Mouse (Mus musculus): ENCODE measurements around the gene Epha1. TPM values are rescaled to one million over a fixed set of nuclear protein-coding genes. Genes with fewer than 3 reads are reported as not detected.

Epha1 gene
- polyA plus RNA-seq, 1 experiment from 2014 or later: 4.3 TPM

- no peaks in the 10 kb centered on the region for H3K27me3 ChIP-seq (replicated peaks; ENCODE audit: control insufficient read depth, insufficient read depth, low read length)
- 75% methylated on average over 5 of the region's 5 CpGs for WGBS
- no peak overlapping the region for H3K4me2 ChIP-seq (ENCODE audit: low read depth, low read length)
- no peak for DNase-seq (ENCODE audit: low spot score)
- H3K4me3 ChIP-seq (ENCODE audit: low read depth, low read length): no peak overlapping the region
- H3K9me3 ChIP-seq (ENCODE audit: control insufficient read depth, low read length): no peaks in the 10 kb centered on the region
- H3K4me1 ChIP-seq (ENCODE audit: control insufficient read depth, insufficient read depth, low read length): peaks cover 16% of the 10 kb centered on the region
- no peak overlapping the region for H3K27ac ChIP-seq (replicated peaks; ENCODE audit: low read depth, low read length)
- H3K9ac ChIP-seq (ENCODE audit: low read depth, low read length): no peak overlapping the region
- no peak for ATAC-seq (ENCODE audit: low read depth)
- no peaks in the 10 kb centered on the region for H3K36me3 ChIP-seq (ENCODE audit: control insufficient read depth, insufficient read depth, low read length)
Measured at GRCm38 (mm10) chr6:42377280-42377679, 4.2 kb upstream of the Epha1 start.

- 69% methylated on average over 6 of the region's 6 CpGs for WGBS
- no peaks in the 10 kb centered on the region for H3K36me3 ChIP-seq (ENCODE audit: control insufficient read depth, insufficient read depth, low read length)
- H3K9me3 ChIP-seq (ENCODE audit: control insufficient read depth, low read length): no peaks in the 10 kb centered on the region
- H3K4me3 ChIP-seq (ENCODE audit: low read depth, low read length): no peak overlapping the region
- no peak for ATAC-seq (ENCODE audit: low read depth)
- H3K4me2 ChIP-seq (ENCODE audit: low read depth, low read length): no peak overlapping the region
- peaks cover 18% of the 10 kb centered on the region for H3K4me1 ChIP-seq (ENCODE audit: control insufficient read depth, insufficient read depth, low read length)
- DNase-seq (ENCODE audit: low spot score): no peak
- no peaks in the 10 kb centered on the region for H3K27me3 ChIP-seq (replicated peaks; ENCODE audit: control insufficient read depth, insufficient read depth, low read length)
- no peak overlapping the region for H3K27ac ChIP-seq (replicated peaks; ENCODE audit: low read depth, low read length)
- H3K9ac ChIP-seq (ENCODE audit: low read depth, low read length): no peak overlapping the region
Measured at GRCm38 (mm10) chr6:42376504-42377019, 3.5 kb upstream of the Epha1 start.

GRCm38 (mm10) chr6:42376016-42376415 is 2.9 kb upstream of the Epha1 start:
- peaks cover 18% of the 10 kb centered on the region for H3K4me1 ChIP-seq (ENCODE audit: control insufficient read depth, insufficient read depth, low read length)
- no peak overlapping the region for H3K4me2 ChIP-seq (ENCODE audit: low read depth, low read length)
- H3K9me3 ChIP-seq (ENCODE audit: control insufficient read depth, low read length): no peaks in the 10 kb centered on the region
- ATAC-seq (ENCODE audit: low read depth): no peak
- H3K4me3 ChIP-seq (ENCODE audit: low read depth, low read length): no peak overlapping the region
- H3K36me3 ChIP-seq (ENCODE audit: control insufficient read depth, insufficient read depth, low read length): no peaks in the 10 kb centered on the region
- no peaks in the 10 kb centered on the region for H3K27me3 ChIP-seq (replicated peaks; ENCODE audit: control insufficient read depth, insufficient read depth, low read length)
- H3K9ac ChIP-seq (ENCODE audit: low read depth, low read length): no peak overlapping the region
- 39% methylated on average over 4 of the region's 4 CpGs for WGBS
- DNase-seq (ENCODE audit: low spot score): no peak
- H3K27ac ChIP-seq (replicated peaks; ENCODE audit: low read depth, low read length): no peak overlapping the region

- ATAC-seq (ENCODE audit: low read depth) (no peak), DNase-seq (ENCODE audit: low spot score) (no peak)
- no peak overlapping the region for H3K4me3 ChIP-seq (ENCODE audit: low read depth, low read length)
- no peaks in the 10 kb centered on the region for H3K9me3 ChIP-seq (ENCODE audit: control insufficient read depth, low read length)
- H3K36me3 ChIP-seq (ENCODE audit: control insufficient read depth, insufficient read depth, low read length): no peaks in the 10 kb centered on the region
- no peak overlapping the region for H3K4me2 ChIP-seq (ENCODE audit: low read depth, low read length)
- peaks cover 18% of the 10 kb centered on the region for H3K4me1 ChIP-seq (ENCODE audit: control insufficient read depth, insufficient read depth, low read length)
- no peak overlapping the region for H3K9ac ChIP-seq (ENCODE audit: low read depth, low read length)
- 71% methylated on average over 2 of the region's 2 CpGs for WGBS
- H3K27ac ChIP-seq (replicated peaks; ENCODE audit: low read depth, low read length): no peak overlapping the region
- H3K27me3 ChIP-seq (replicated peaks; ENCODE audit: control insufficient read depth, insufficient read depth, low read length): no peaks in the 10 kb centered on the region
Measured at GRCm38 (mm10) chr6:42375131-42375530, 2.1 kb upstream of the Epha1 start.

- H3K4me3 ChIP-seq (ENCODE audit: low read depth, low read length): no peak overlapping the region
- 51% methylated on average over 4 of the region's 4 CpGs for WGBS
- H3K27me3 ChIP-seq (replicated peaks; ENCODE audit: control insufficient read depth, insufficient read depth, low read length): no peaks in the 10 kb centered on the region
- ATAC-seq (ENCODE audit: low read depth) (peak; percentile 15; the same call in 1 of the 2 replicates), DNase-seq (ENCODE audit: low spot score) (peak; percentile 77)
- peaks cover 21% of the 10 kb centered on the region for H3K4me1 ChIP-seq (ENCODE audit: control insufficient read depth, insufficient read depth, low read length)
- no peak overlapping the region for H3K9ac ChIP-seq (ENCODE audit: low read depth, low read length)
- no peaks in the 10 kb centered on the region for H3K9me3 ChIP-seq (ENCODE audit: control insufficient read depth, low read length)
- no peaks in the 10 kb centered on the region for H3K36me3 ChIP-seq (ENCODE audit: control insufficient read depth, insufficient read depth, low read length)
- H3K4me2 ChIP-seq (ENCODE audit: low read depth, low read length): no peak overlapping the region
- H3K27ac ChIP-seq (replicated peaks; ENCODE audit: low read depth, low read length): no peak overlapping the region
Measured at GRCm38 (mm10) chr6:42374701-42375100, 1.6 kb upstream of the Epha1 start.

- peak overlapping the region; percentile 15; the same call in 1 of the 2 replicates for H3K27ac ChIP-seq (replicated peaks; ENCODE audit: low read depth, low read length)
- H3K36me3 ChIP-seq (ENCODE audit: control insufficient read depth, insufficient read depth, low read length): no peaks in the 10 kb centered on the region
- H3K4me3 ChIP-seq (ENCODE audit: low read depth, low read length): peak overlapping the region; percentile 61
- DNase-seq (ENCODE audit: low spot score): no peak
- no peaks in the 10 kb centered on the region for H3K27me3 ChIP-seq (replicated peaks; ENCODE audit: control insufficient read depth, insufficient read depth, low read length)
- no peaks in the 10 kb centered on the region for H3K9me3 ChIP-seq (ENCODE audit: control insufficient read depth, low read length)
- 39% methylated on average over 7 of the region's 7 CpGs for WGBS
- peaks cover 21% of the 10 kb centered on the region for H3K4me1 ChIP-seq (ENCODE audit: control insufficient read depth, insufficient read depth, low read length)
- ATAC-seq (ENCODE audit: low read depth): peak; percentile 5; the same call in 1 of the 2 replicates
- H3K9ac ChIP-seq (ENCODE audit: low read depth, low read length): peak overlapping the region; percentile 69
- H3K4me2 ChIP-seq (ENCODE audit: low read depth, low read length): peak overlapping the region; percentile 97
Measured at GRCm38 (mm10) chr6:42373669-42374430, 782 bp upstream of the Epha1 start.

GRCm38 (mm10) chr6:42372421-42372815 is 650 bp downstream of the Epha1 start:
- H3K27ac ChIP-seq (replicated peaks; ENCODE audit: low read depth, low read length): no peak overlapping the region; the same call in 1 of the 2 replicates
- ATAC-seq (ENCODE audit: low read depth): no peak

GRCm38 (mm10) chr6:42372001-42372400 is 1.1 kb downstream of the Epha1 start:
- Histone ChIP-seq H3K4me3 (ENCODE audit: low read depth, low read length) (peak overlapping the region; percentile 61; the same call in 1 of the 2 replicates), H3K4me1 (ENCODE audit: control insufficient read depth, insufficient read depth, low read length) (peaks cover 21% of the 10 kb centered on the region), H3K36me3 (ENCODE audit: control insufficient read depth, insufficient read depth, low read length) (no peaks in the 10 kb centered on the region), H3K27ac (replicated peaks; ENCODE audit: low read depth, low read length) (no peak overlapping the region), H3K4me2 (ENCODE audit: low read depth, low read length) (peak overlapping the region; percentile 97), H3K27me3 (replicated peaks; ENCODE audit: control insufficient read depth, insufficient read depth, low read length) (no peaks in the 10 kb centered on the region), H3K9ac (ENCODE audit: low read depth, low read length) (no peak overlapping the region), H3K9me3 (ENCODE audit: control insufficient read depth, low read length) (no peaks in the 10 kb centered on the region)
- DNase-seq (ENCODE audit: low spot score): no peak
- no peak for ATAC-seq (ENCODE audit: low read depth)
- 10% methylated on average over 3 of the region's 3 CpGs for WGBS

More at GRCm38 (mm10) chr6:42372421-42372815, 650 bp downstream of the Epha1 start:
- Histone ChIP-seq H3K9ac (ENCODE audit: low read depth, low read length) (peak overlapping the region; percentile 69), H3K27me3 (replicated peaks; ENCODE audit: control insufficient read depth, insufficient read depth, low read length) (no peaks in the 10 kb centered on the region), H3K4me2 (ENCODE audit: low read depth, low read length) (peak overlapping the region; percentile 97), H3K4me1 (ENCODE audit: control insufficient read depth, insufficient read depth, low read length) (peaks cover 21% of the 10 kb centered on the region), H3K9me3 (ENCODE audit: control insufficient read depth, low read length) (no peaks in the 10 kb centered on the region), H3K36me3 (ENCODE audit: control insufficient read depth, insufficient read depth, low read length) (no peaks in the 10 kb centered on the region), H3K4me3 (ENCODE audit: low read depth, low read length) (peak overlapping the region; percentile 61)
- 15% methylated on average over 9 of the region's 9 CpGs for WGBS
- no peak for DNase-seq (ENCODE audit: low spot score)

Data from embryonic facial prominence, embryonic 14.5 days (tissue).